Mouse (Mus musculus) limb, embryonic 12.5 days (tissue): ENCODE data around the gene Krt24. TPM values are rescaled to one million over a fixed set of nuclear protein-coding genes. Genes with fewer than 3 reads are reported as not detected.

Experiments used
- ATAC-seq: fragments of 200-750 bp; cut with Nextera tagmentation; 2 replicates; pipeline ENCODE4 v1.8.0; 2017; ENCODE audit warnings: low read depth, moderate TSS enrichment; ENCODE audit not compliant: insufficient number of reproducible peaks, insufficient read depth, low FRiP score, low TSS enrichment
- H3K27ac ChIP-seq: fragments of 300-500 bp; sonication (generic); 2 replicates; pipeline ENCODE4 v1.5.1; 2016; ENCODE audit warnings: mild to moderate bottlenecking, moderate library complexity
- H3K27me3 ChIP-seq: fragments of 300-500 bp; sonication (generic); 2 replicates; pipeline ENCODE4 v1.6.1; 2016; ENCODE audit warnings: mild to moderate bottlenecking, moderate library complexity
- H3K36me3 ChIP-seq: fragments of 300-500 bp; sonication (generic); 2 replicates; pipeline ENCODE4 v1.6.1; 2016; ENCODE audit warnings: mild to moderate bottlenecking, moderate library complexity
- H3K4me1 ChIP-seq: fragments of 300-500 bp; sonication (generic); replicated peaks from 2 replicates; pipeline ENCODE4 v1.6.1; 2016
- H3K4me2 ChIP-seq: fragments of 300-500 bp; sonication (generic); 2 replicates; pipeline ENCODE4 v1.6.1; 2016; ENCODE audit warnings: mild to moderate bottlenecking, moderate library complexity
- H3K4me3 ChIP-seq: fragments of 300-500 bp; sonication (generic); replicated peaks from 2 replicates; pipeline ENCODE4 v1.5.1; 2016; ENCODE audit warnings: mild to moderate bottlenecking
- H3K9ac ChIP-seq: fragments of 300-500 bp; sonication (generic); replicated peaks from 2 replicates; pipeline ENCODE4 v1.6.1; 2016; ENCODE audit warnings: mild to moderate bottlenecking, moderate library complexity
- H3K9me3 ChIP-seq: fragments of 300-500 bp; sonication (generic); 2 replicates; pipeline ENCODE4 v1.6.1; 2016; ENCODE audit warnings: mild to moderate bottlenecking, moderate library complexity
- whole genome bisulfite sequencing: fragments of 180-500 bp; shearing (Covaris S2); methylation state at CpG from one replicate; pipeline ENCODE4 v1.1.7; 2016; 5-methylcytosine and 5-hydroxymethylcytosine counted together
- polyA plus RNA-seq: library from polyadenylated mRNA; unstranded; fragments of >200 nt; fragmentation: Nextera tagmentation; extraction: Ambion mirVana; gene quantifications from 2 replicates; pipeline ENCODE4 v1.2.1, GENCODE M21; 2016

Krt24 gene
- polyA plus RNA-seq, 1 experiment from 2014 or later: 0.21 TPM

DNA sequence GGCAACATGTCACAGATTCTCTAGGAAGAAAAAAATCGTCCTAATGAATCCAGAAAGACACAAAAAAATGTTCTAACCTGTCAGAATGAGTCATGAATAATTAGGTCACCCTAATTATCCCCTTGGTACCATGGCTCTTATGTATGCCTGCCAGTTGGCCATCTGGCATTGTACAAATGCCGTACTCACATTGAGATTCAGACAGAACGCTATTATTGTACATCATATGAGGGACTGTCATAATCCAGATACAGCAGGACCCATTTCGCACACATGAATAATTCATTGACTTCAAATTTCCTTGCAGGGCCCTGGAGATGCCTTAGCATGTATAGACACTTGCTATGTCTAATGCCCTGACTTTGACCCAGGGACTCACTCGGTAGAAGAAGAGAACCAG, 1.1 kb downstream of the Krt24 start:
- H3K4me3 ChIP-seq: no peak overlapping the region
- H3K27ac ChIP-seq: no peak overlapping the region
- ATAC-seq: no peak
- H3K9me3 ChIP-seq: no peaks in the 10 kb centered on the region
- H3K36me3 ChIP-seq: no peaks in the 10 kb centered on the region
- peaks cover 5% of the 10 kb centered on the region for H3K4me1 ChIP-seq
- no peak overlapping the region for H3K9ac ChIP-seq
- H3K4me2 ChIP-seq: no peak overlapping the region
- peaks cover 3% of the 10 kb centered on the region; the same call in 1 of the 2 replicates for H3K27me3 ChIP-seq
- 84% methylated on average over 5 of the region's 5 CpGs for WGBS

DNA sequence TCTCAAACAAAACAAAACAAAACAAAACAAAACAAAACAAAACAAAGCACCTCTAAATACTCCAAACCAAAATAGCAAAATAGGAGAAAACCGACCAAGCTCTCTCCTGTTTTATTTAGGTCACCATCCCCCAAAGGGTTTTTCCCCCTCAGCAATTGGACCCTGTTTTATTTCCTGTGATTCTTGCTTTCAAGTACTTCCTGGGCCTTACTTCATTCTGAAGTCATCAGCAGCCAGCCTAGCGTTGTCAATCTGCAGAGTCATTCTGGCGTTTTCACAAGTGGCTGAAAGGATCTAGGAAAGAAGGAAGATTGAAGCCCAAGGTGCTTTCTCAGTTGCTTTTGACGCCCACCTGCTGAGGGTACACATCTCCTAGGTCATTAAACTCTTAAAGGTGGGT, 1.7 kb downstream of the Krt24 start:
- no peak overlapping the region for H3K4me2 ChIP-seq

GRCm38 (mm10) chr11:99281116-99281515, 3.9 kb downstream of the Krt24 start:
- no peak overlapping the region for H3K4me3 ChIP-seq
- no peaks in the 10 kb centered on the region for H3K36me3 ChIP-seq
- H3K27me3 ChIP-seq: peaks cover 3% of the 10 kb centered on the region; the same call in 1 of the 2 replicates
- no peak overlapping the region for H3K27ac ChIP-seq
- H3K9ac ChIP-seq: no peak overlapping the region
- no peak for ATAC-seq
- peaks cover 13% of the 10 kb centered on the region for H3K4me1 ChIP-seq
- 72% methylated on average over 9 of the region's 9 CpGs for WGBS
- H3K9me3 ChIP-seq: no peaks in the 10 kb centered on the region
- H3K4me2 ChIP-seq: no peak overlapping the region

More for the DNA sequence above, 1.7 kb downstream of the Krt24 start:
- Histone ChIP-seq H3K27me3 (peaks cover 3% of the 10 kb centered on the region; the same call in 1 of the 2 replicates), H3K9ac (no peak overlapping the region), H3K36me3 (no peaks in the 10 kb centered on the region), H3K4me1 (peaks cover 5% of the 10 kb centered on the region), H3K27ac (no peak overlapping the region), H3K9me3 (no peaks in the 10 kb centered on the region), H3K4me3 (no peak overlapping the region)
- ATAC-seq: no peak
- 52% methylated on average over 4 of the region's 4 CpGs for WGBS

DNA sequence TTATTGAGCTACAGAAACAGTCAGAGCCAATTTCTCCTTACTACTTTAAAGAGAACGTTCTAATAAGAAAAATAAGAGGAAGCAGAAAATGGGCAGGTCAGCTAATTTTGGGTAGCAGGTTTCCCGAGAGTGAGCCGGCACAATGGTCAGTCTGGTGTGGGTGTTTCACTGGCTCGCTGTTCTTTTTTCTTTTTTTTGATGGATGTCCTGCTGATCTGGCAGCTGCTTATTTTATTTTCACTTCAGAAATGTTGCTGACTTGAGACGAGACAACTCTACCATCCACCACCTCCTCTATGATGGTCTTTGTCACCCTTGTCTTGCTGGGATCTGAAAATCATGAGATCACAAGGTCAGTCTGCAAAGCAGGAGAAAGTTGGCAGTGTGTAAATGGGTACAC, 5.1 kb downstream of the Krt24 start:
- H3K4me2 ChIP-seq: no peak overlapping the region
- no peaks in the 10 kb centered on the region for H3K9me3 ChIP-seq
- ATAC-seq: no peak
- H3K36me3 ChIP-seq: no peaks in the 10 kb centered on the region
- H3K4me1 ChIP-seq: peaks cover 12% of the 10 kb centered on the region
- H3K27me3 ChIP-seq: peaks cover 2% of the 10 kb centered on the region; the same call in 1 of the 2 replicates
- no peak overlapping the region for H3K27ac ChIP-seq
- H3K9ac ChIP-seq: no peak overlapping the region
- 80% methylated on average over 5 of the region's 5 CpGs for WGBS
- H3K4me3 ChIP-seq: no peak overlapping the region

GRCm38 (mm10) chr11:99276786-99277185, 8.3 kb downstream of the Krt24 start:
- Histone ChIP-seq H3K9ac (no peak overlapping the region; the same call in 1 of the 2 replicates), H3K4me1 (peaks cover 8% of the 10 kb centered on the region; the same call in 1 of the 2 replicates), H3K27ac (peak overlapping the region; percentile 8; the same call in 1 of the 2 replicates), H3K27me3 (no peaks in the 10 kb centered on the region), H3K4me3 (no peak overlapping the region), H3K4me2 (no peak overlapping the region), H3K9me3 (no peaks in the 10 kb centered on the region), H3K36me3 (no peaks in the 10 kb centered on the region)
- 39% methylated on average over 7 of the region's 7 CpGs for WGBS
- ATAC-seq: no peak

GRCm38 (mm10) chr11:99275624-99276023, 9.4 kb downstream of the Krt24 start:
- H3K9ac ChIP-seq: no peak overlapping the region
- peaks cover 8% of the 10 kb centered on the region; the same call in 1 of the 2 replicates for H3K4me1 ChIP-seq
- no peak for ATAC-seq
- H3K9me3 ChIP-seq: no peaks in the 10 kb centered on the region
- no peak overlapping the region for H3K4me2 ChIP-seq
- H3K27ac ChIP-seq: no peak overlapping the region
- no peaks in the 10 kb centered on the region for H3K36me3 ChIP-seq
- H3K4me3 ChIP-seq: no peak overlapping the region
- no peaks in the 10 kb centered on the region for H3K27me3 ChIP-seq
- 79% methylated on average over 6 of the region's 6 CpGs for WGBS

DNA sequence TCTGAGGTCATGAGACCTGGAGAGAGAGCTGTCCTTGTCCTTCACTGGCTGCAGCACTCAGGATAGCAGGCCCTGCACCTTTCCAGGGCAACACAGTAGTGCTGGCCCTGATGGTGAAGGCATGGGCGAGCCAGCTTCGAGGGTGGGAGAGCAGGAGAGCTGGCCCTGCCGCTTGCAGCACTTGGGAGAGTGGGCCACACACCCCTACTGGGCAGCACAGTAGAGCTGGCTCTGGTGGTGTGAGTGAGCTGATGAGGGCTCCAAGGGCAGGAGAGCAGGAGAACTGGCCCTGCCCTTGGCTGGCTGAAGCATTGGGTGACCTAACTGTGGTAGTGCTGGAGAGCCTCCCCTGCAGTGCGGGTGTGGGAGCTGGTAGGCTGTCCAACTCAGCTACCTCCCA, 12.3 kb downstream of the Krt24 start:
- H3K4me1 ChIP-seq: peaks cover 20% of the 10 kb centered on the region
- H3K4me2 ChIP-seq: no peak overlapping the region
- ATAC-seq: no peak
- WGBS: 83% methylated on average over 4 of the region's 4 CpGs
- no peaks in the 10 kb centered on the region for H3K36me3 ChIP-seq
- H3K9me3 ChIP-seq: no peaks in the 10 kb centered on the region
- H3K9ac ChIP-seq: no peak overlapping the region
- H3K4me3 ChIP-seq: no peak overlapping the region
- H3K27ac ChIP-seq: no peak overlapping the region
- no peaks in the 10 kb centered on the region for H3K27me3 ChIP-seq

DNA sequence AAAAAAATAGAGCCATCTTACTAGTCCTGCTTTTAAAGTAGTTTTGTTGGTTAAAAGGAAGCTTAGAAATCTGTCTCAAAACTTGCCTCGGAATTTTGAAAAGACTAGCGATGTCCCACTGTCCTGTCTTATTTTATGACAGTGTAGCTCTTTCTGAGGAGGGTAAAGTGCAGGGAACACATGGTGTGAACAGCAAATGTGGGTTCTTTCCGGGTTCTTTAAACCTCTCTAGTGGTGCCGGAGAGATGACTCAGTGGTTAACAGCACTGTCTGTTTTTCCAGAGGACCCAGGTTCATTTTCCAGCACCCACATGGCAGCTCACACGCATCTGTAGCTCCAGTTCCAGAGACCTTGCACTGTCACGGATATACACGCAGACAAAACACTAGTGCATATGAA, 15.9 kb downstream of the Krt24 start:
- WGBS: 67% methylated on average over 7 of the region's 7 CpGs
- ATAC-seq: no peak

DNA sequence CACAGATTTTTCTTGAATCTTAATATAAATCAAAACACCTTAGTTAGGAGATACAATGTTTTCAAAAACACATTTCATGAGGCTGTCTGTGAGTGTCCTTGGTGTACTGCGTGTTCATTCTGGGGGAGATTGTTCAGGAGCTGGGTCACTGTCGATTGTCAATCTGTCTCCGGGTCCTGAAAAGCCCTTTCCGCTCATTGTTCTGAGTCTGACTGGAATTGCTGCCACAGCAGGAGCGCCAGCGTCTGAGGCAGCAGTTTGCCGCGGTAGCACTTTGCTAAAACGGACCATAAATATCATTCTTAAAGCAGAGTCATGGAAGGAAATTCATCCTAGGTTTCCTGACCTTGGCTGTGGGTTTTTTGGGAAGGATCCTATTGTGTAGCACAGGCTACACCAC, 19.3 kb downstream of the Krt24 start:
- Histone ChIP-seq H3K4me2 (no peak overlapping the region), H3K27ac (no peak overlapping the region), H3K9ac (no peak overlapping the region), H3K4me1 (peaks cover 13% of the 10 kb centered on the region), H3K4me3 (no peak overlapping the region), H3K9me3 (no peaks in the 10 kb centered on the region), H3K36me3 (no peaks in the 10 kb centered on the region), H3K27me3 (no peaks in the 10 kb centered on the region)
- no peak for ATAC-seq
- 70% methylated on average over 9 of the region's 9 CpGs for WGBS

More for the DNA sequence above, 15.9 kb downstream of the Krt24 start:
- no peaks in the 10 kb centered on the region for H3K9me3 ChIP-seq
- H3K4me2 ChIP-seq: no peak overlapping the region
- no peaks in the 10 kb centered on the region for H3K36me3 ChIP-seq
- no peak overlapping the region for H3K9ac ChIP-seq
- peak overlapping the region; percentile 29; the same call in 1 of the 2 replicates for H3K27ac ChIP-seq
- H3K27me3 ChIP-seq: no peaks in the 10 kb centered on the region
- no peak overlapping the region for H3K4me3 ChIP-seq
- H3K4me1 ChIP-seq: peaks cover 13% of the 10 kb centered on the region

- H3K4me2 ChIP-seq: no peak overlapping the region
- ATAC-seq: no peak
- H3K4me3 ChIP-seq: no peak overlapping the region
- no peaks in the 10 kb centered on the region for H3K36me3 ChIP-seq
- H3K27me3 ChIP-seq: no peaks in the 10 kb centered on the region
- no peak overlapping the region for H3K27ac ChIP-seq
- H3K9me3 ChIP-seq: no peaks in the 10 kb centered on the region
- 74% methylated on average over 9 of the region's 9 CpGs for WGBS
- no peak overlapping the region for H3K9ac ChIP-seq
- peaks cover 13% of the 10 kb centered on the region for H3K4me1 ChIP-seq
These were observed 19.8 kb downstream of the Krt24 start for GRCm38 (mm10) chr11:99265220-99265619.

- H3K4me1 ChIP-seq: no peaks in the 10 kb centered on the region
- H3K27ac ChIP-seq: no peak overlapping the region
- ATAC-seq: no peak
- H3K9me3 ChIP-seq: no peaks in the 10 kb centered on the region
- 78% methylated on average over 4 of the region's 4 CpGs for WGBS
- H3K9ac ChIP-seq: no peak overlapping the region
- no peak overlapping the region for H3K4me2 ChIP-seq
- no peaks in the 10 kb centered on the region for H3K27me3 ChIP-seq
- no peak overlapping the region for H3K4me3 ChIP-seq
- no peaks in the 10 kb centered on the region for H3K36me3 ChIP-seq
These were observed 28.8 kb downstream of the Krt24 start for GRCm38 (mm10) chr11:99256213-99256612.

DNA sequence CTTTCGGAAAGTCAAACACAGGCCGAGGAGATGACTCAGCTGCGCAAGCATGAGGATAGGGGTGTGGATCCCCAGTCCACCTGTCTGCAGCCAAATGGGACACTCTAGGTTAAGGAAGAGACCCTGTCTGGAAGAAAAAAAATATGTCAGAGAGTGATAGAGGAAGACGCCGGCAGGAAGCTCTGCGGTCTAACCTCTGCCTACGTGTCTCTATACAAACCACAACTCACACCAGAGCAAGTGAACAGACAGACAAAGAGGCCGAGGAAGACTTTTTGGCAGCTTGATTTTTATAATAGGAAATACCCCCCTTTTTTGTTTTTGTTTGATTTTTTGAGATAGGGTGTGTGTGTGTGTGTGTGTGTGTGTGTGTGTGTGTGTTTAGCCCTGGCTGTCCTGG, 29.7 kb downstream of the Krt24 start:
- H3K4me3 ChIP-seq: no peak overlapping the region
- no peaks in the 10 kb centered on the region for H3K27me3 ChIP-seq
- no peak for ATAC-seq
- H3K27ac ChIP-seq: no peak overlapping the region
- H3K4me1 ChIP-seq: no peaks in the 10 kb centered on the region
- WGBS: 95% methylated on average over 8 of the region's 8 CpGs
- H3K4me2 ChIP-seq: no peak overlapping the region
- H3K36me3 ChIP-seq: no peaks in the 10 kb centered on the region
- no peaks in the 10 kb centered on the region for H3K9me3 ChIP-seq
- H3K9ac ChIP-seq: no peak overlapping the region
